Mouse (Mus musculus) liver, embryonic 14.5 days (tissue): ENCODE data around the gene Atrnl1.

Source experiments
- CTCF ChIP-seq: IDR thresholded peaks from 2 replicates; pipeline ENCODE4 v1.5.1; 2016; ENCODE audit warnings: antibody characterized with exemption, low read depth, control low read depth
- EP300 ChIP-seq: IDR thresholded peaks from 2 replicates; pipeline ENCODE4 v1.6.1; 2016; ENCODE audit warnings: antibody characterized with exemption, low read depth

GRCm38 (mm10) chr19:58113092-58113731 is 502.4 kb downstream of the Atrnl1 start:
- TF ChIP-seq CTCF = no peak
- no peak for TF ChIP-seq EP300
